Mouse (Mus musculus): ENCODE measurements around the gene Ankrd65.
"Not testable (repeated sequence)": the region's sequence is repeated elsewhere in the genome, so short reads cannot be mapped to it uniquely, and the experiment has no call there.

The Ankrd65 gene

GRCm38 (mm10) chr4:155790021-155790489 lies at the start of gene Ankrd65:
Ankrd65 (plus strand) TSS chr4:155790439.
- DNase-seq (ENCODE audit: low read depth) = no peak

GRCm38 (mm10) chr4:155740681-155741080 lies 49.6 kb upstream of the Ankrd65 start:
- not testable (repeated sequence) for DNase-seq (ENCODE audit: low read depth)

- DNase-seq (ENCODE audit: low read depth) = no peak
Measured at GRCm38 (mm10) chr4:155742684-155743083, 47.6 kb upstream of the Ankrd65 start.

GRCm38 (mm10) chr4:155744474-155744873 lies 45.8 kb upstream of the Ankrd65 start:
- no peak for DNase-seq (ENCODE audit: low read depth)

GRCm38 (mm10) chr4:155745136-155745535 lies 45.1 kb upstream of the Ankrd65 start:
- DNase-seq (ENCODE audit: low read depth) = no peak

GRCm38 (mm10) chr4:155746036-155746548 lies 44.1 kb upstream of the Ankrd65 start:
- DNase-seq (ENCODE audit: low read depth) = no peak

- no peak for DNase-seq (ENCODE audit: low read depth)
Measured at GRCm38 (mm10) chr4:155746575-155747490, 43.4 kb upstream of the Ankrd65 start.

GRCm38 (mm10) chr4:155757011-155757410 lies 33.2 kb upstream of the Ankrd65 start:
- DNase-seq (ENCODE audit: low read depth) = no peak

- DNase-seq (ENCODE audit: low read depth) = no peak
Measured at GRCm38 (mm10) chr4:155759862-155760612, 30.2 kb upstream of the Ankrd65 start.

GRCm38 (mm10) chr4:155760613-155761355 lies 29.5 kb upstream of the Ankrd65 start, which contains the start of gene Atad3a:
Atad3a (minus strand) TSS chr4:155761093.
- DNase-seq (ENCODE audit: low read depth) = peak; percentile 89

GRCm38 (mm10) chr4:155761356-155762099 lies 28.7 kb upstream of the Ankrd65 start:
- no peak for DNase-seq (ENCODE audit: low read depth)

GRCm38 (mm10) chr4:155762357-155762756 lies 27.9 kb upstream of the Ankrd65 start:
- DNase-seq (ENCODE audit: low read depth) = no peak

GRCm38 (mm10) chr4:155769496-155769879 lies 20.8 kb upstream of the Ankrd65 start:
- no peak for DNase-seq (ENCODE audit: low read depth)

- peak; percentile 81 for DNase-seq (ENCODE audit: low read depth)
Measured at GRCm38 (mm10) chr4:155769880-155770512, 20.2 kb upstream of the Ankrd65 start.

GRCm38 (mm10) chr4:155770626-155771025 lies 19.6 kb upstream of the Ankrd65 start:
- no peak for DNase-seq (ENCODE audit: low read depth)

GRCm38 (mm10) chr4:155771706-155772105 lies 18.5 kb upstream of the Ankrd65 start:
- no peak for DNase-seq (ENCODE audit: low read depth)

- no peak for DNase-seq (ENCODE audit: low read depth)
Measured at GRCm38 (mm10) chr4:155772786-155773185, 17.5 kb upstream of the Ankrd65 start.

GRCm38 (mm10) chr4:155773335-155774078 lies 16.7 kb upstream of the Ankrd65 start:
- no peak for DNase-seq (ENCODE audit: low read depth)

GRCm38 (mm10) chr4:155774280-155774754 lies 15.9 kb upstream of the Ankrd65 start, which contains the start of gene Vwa1:
Vwa1 (minus strand) TSS chr4:155774698.
- DNase-seq (ENCODE audit: low read depth) = peak; percentile 70
